Mouse (Mus musculus) G1E (cell line): ENCODE measurements around the gene Fam19a5. TPM values are rescaled to one million over a fixed set of nuclear protein-coding genes. Genes with fewer than 3 reads are reported as not detected.

ENCODE experiments used
- ATAC-seq: 2 replicates; pipeline ENCODE4 v1.8.0; 2016; ENCODE audit warnings: mild to moderate bottlenecking; ENCODE audit not compliant: insufficient number of reproducible peaks, poor library complexity, low FRiP score, severe bottlenecking; ENCODE audit errors: extremely low read depth
- DNase-seq: peaks from one replicate; pipeline ENCODE4 v3.0.0; 2012; ENCODE audit warnings: low spot score
- H3K27me3 ChIP-seq: 2 replicates; pipeline ENCODE4 v1.6.1; 2012; ENCODE audit warnings: mild to moderate bottlenecking, low read length, inconsistent platforms; ENCODE audit not compliant: insufficient read depth
- H3K36me3 ChIP-seq: replicated peaks from 2 replicates; pipeline ENCODE3; 2012; ENCODE audit warnings: mild to moderate bottlenecking, inconsistent platforms
- H3K4me1 ChIP-seq: 2 replicates; pipeline ENCODE4 v1.6.1; 2012; ENCODE audit warnings: low read depth, low read length, inconsistent platforms, mixed read lengths; ENCODE audit not compliant: insufficient read depth
- H3K4me3 ChIP-seq: 2 replicates; pipeline ENCODE4 v1.5.1; 2012; ENCODE audit warnings: low read depth, mild to moderate bottlenecking, inconsistent platforms, low read length, moderate library complexity, mixed read lengths
- H3K9me3 ChIP-seq: replicated peaks from 2 replicates; pipeline ENCODE4 v1.6.1; 2012; ENCODE audit warnings: inconsistent platforms
- CTCF ChIP-seq: IDR thresholded peaks from 2 replicates; pipeline ENCODE4 v1.5.1; 2012; ENCODE audit warnings: low read depth, low read length, inconsistent platforms, mixed read lengths
- GATA1 ChIP-seq: IDR thresholded peaks from 2 replicates; pipeline ENCODE4 v1.6.1; 2012; ENCODE audit warnings: borderline replicate concordance, low read length, inconsistent platforms, mixed read lengths
- GATA2 ChIP-seq: IDR thresholded peaks from 2 replicates; pipeline ENCODE4 v1.6.1; 2012; ENCODE audit warnings: low read depth, low read length, inconsistent platforms, borderline replicate concordance
- POLR2AphosphoS5 ChIP-seq: IDR thresholded peaks from 2 replicates; pipeline ENCODE4 v1.6.1; 2012; ENCODE audit warnings: low read depth, low read length, inconsistent platforms; ENCODE audit not compliant: insufficient replicate concordance
- TAL1 ChIP-seq: conservative IDR thresholded peaks from 2 replicates; pipeline ENCODE4 v1.6.1; 2012; ENCODE audit warnings: low read depth, low read length, inconsistent platforms, mixed read lengths
- polyA plus RNA-seq: library from polyadenylated mRNA; stranded (reverse); fragments of >175 nt; gene quantifications from 2 replicates; pipeline ENCODE4 v1.2.3, GENCODE M21; 2012
- total RNA-seq, 2 experiments: library from RNA; stranded (forward) in 1 of 2; stranded (reverse) in 1 of 2; fragments of 200-1000 nt in 1 of 2; fragments of >200 nt in 1 of 2; fragmentation: Nextera tagmentation in 1 of 2; gene quantifications; 2 replicates each; pipeline ENCODE4 v1.2.3; 2014 to 2017

Gene Fam19a5
- total and polyA plus RNA-seq, 3 experiments, result not detected

GRCm38 (mm10) chr15:87678711-87679110, 134.6 kb downstream of the Fam19a5 start:
- ATAC-seq (no peak), DNase-seq (no peak)
- no peaks in the 10 kb centered on the region for H3K36me3 ChIP-seq
- H3K4me3 ChIP-seq, result no peak overlapping the region
- no peaks in the 10 kb centered on the region for H3K27me3 ChIP-seq
- TF ChIP-seq CTCF (no peak), GATA2 (no peak), POLR2AphosphoS5 (no peak), GATA1 (no peak), TAL1 (no peak)
- H3K4me1 ChIP-seq, result no peaks in the 10 kb centered on the region
- H3K9me3 ChIP-seq, result peaks cover 95% of the 10 kb centered on the region

GRCm38 (mm10) chr15:87682410-87682809, 138.3 kb downstream of the Fam19a5 start:
- ATAC-seq (no peak), DNase-seq (no peak)
- Histone ChIP-seq H3K4me3 (no peak overlapping the region), H3K36me3 (no peaks in the 10 kb centered on the region), H3K27me3 (no peaks in the 10 kb centered on the region), H3K9me3 (peaks cover 90% of the 10 kb centered on the region), H3K4me1 (no peaks in the 10 kb centered on the region)
- TF ChIP-seq CTCF, result no peak
- no peak for TF ChIP-seq GATA1
- TF ChIP-seq GATA2, result no peak
- TF ChIP-seq POLR2AphosphoS5, result no peak
- TF ChIP-seq TAL1, result no peak

- Histone ChIP-seq H3K27me3 (no peaks in the 10 kb centered on the region), H3K4me3 (no peak overlapping the region), H3K36me3 (no peaks in the 10 kb centered on the region), H3K4me1 (no peaks in the 10 kb centered on the region), H3K9me3 (peaks cover 77% of the 10 kb centered on the region)
- DNase-seq, result no peak
- TF ChIP-seq CTCF, result no peak
- no peak for TF ChIP-seq POLR2AphosphoS5
- no peak for TF ChIP-seq TAL1
- no peak for TF ChIP-seq GATA1
- TF ChIP-seq GATA2, result no peak
- no peak for ATAC-seq
Observed at GRCm38 (mm10) chr15:87686415-87687040, 142.4 kb downstream of the Fam19a5 start.

DNA sequence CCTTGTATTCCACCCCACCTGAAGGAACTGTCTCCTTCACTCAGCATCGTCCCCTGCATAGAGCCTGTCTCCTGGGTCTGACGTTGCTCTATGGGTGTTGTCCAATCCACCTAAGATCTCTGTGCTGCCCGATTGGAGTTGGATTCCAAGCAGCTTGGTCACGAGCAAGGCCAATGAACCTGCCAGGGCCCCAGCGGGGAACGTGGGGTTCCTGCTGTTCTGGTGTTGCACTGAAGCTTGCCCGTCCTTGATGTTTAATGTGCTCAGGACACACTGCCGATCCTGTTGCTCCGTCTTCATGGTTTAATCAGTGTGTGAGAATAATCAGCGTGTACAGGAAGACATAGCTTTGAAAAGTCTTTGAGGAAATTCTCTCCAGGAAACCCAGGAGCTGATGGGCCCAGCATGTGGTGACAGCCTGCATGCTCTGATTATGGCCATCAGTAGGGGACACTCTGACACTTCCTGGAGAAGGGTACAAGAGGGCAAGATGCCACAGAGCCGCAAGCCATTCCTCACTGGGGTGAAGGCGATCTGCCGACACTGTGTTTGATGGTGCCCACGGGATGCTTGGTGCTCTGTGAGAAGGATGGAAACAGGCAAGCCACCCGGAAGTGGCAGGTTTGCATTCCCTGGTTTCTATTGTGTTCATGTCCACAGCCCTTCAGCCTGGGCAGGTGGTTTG, 147.3 kb downstream of the Fam19a5 start:
- ATAC-seq, result no peak
- Histone ChIP-seq H3K4me1 (no peaks in the 10 kb centered on the region), H3K27me3 (no peaks in the 10 kb centered on the region), H3K4me3 (no peak overlapping the region), H3K36me3 (no peaks in the 10 kb centered on the region), H3K9me3 (peaks cover 72% of the 10 kb centered on the region)
- DNase-seq, result no peak
- TF ChIP-seq GATA2 (no peak), TAL1 (no peak), CTCF (no peak), POLR2AphosphoS5 (no peak), GATA1 (no peak)

DNA sequence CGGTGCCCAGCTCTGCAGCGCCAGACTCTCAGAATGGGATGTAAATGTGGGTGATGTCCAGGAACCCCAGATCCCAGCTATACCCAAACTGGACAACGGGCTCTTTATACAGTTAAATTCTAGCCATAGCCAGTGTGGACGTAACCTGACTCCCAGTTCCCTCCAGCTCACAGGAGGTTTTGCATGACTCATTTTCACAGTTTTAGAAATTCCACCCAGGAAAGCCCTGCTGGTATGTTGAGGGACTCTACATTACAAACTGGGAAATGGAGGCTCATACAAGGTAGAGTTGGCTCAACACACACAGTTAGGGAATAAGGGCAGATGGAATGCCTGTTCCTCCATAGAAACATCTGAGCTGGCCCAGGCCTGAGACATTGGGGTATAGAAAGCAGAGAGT, 147.9 kb downstream of the Fam19a5 start:
- no peak for TF ChIP-seq GATA2
- TF ChIP-seq TAL1, result no peak
- no peak for TF ChIP-seq POLR2AphosphoS5
- no peak for TF ChIP-seq GATA1
- no peak for TF ChIP-seq CTCF
- peaks cover 70% of the 10 kb centered on the region for H3K9me3 ChIP-seq
- ATAC-seq, result no peak
- no peaks in the 10 kb centered on the region for H3K27me3 ChIP-seq
- no peaks in the 10 kb centered on the region for H3K36me3 ChIP-seq
- no peak for DNase-seq
- no peaks in the 10 kb centered on the region for H3K4me1 ChIP-seq
- H3K4me3 ChIP-seq, result no peak overlapping the region

GRCm38 (mm10) chr15:87692394-87692793, 148.3 kb downstream of the Fam19a5 start:
- Histone ChIP-seq H3K27me3 (no peaks in the 10 kb centered on the region), H3K4me1 (no peaks in the 10 kb centered on the region), H3K9me3 (peaks cover 74% of the 10 kb centered on the region), H3K36me3 (no peaks in the 10 kb centered on the region), H3K4me3 (no peak overlapping the region)
- DNase-seq (no peak), ATAC-seq (no peak)
- TF ChIP-seq GATA1 (no peak), GATA2 (no peak), POLR2AphosphoS5 (no peak), TAL1 (no peak), CTCF (no peak)
